Mouse (Mus musculus): ENCODE results near the gene Pfdn5.

- no peak for TF ChIP-seq CTCF (IDR thresholded peaks at IDR 0.05; ENCODE audit: extremely low read depth, insufficient read depth, insufficient read length, insufficient replicate concordance)
- no peak for TF ChIP-seq POLR2A (IDR thresholded peaks at IDR 0.05; ENCODE audit: low read depth, low read length)
These were observed 15.7 kb upstream of the Pfdn5 start for GRCm38 (mm10) chr15:102310074-102310845.
